Mouse (Mus musculus) embryonic facial prominence, embryonic 14.5 days (tissue): ENCODE results near the gene Cd300lg. TPM values are rescaled to one million over a fixed set of nuclear protein-coding genes. Genes with fewer than 3 reads are reported as not detected.

ENCODE experiments used
- ATAC-seq: fragments of 200-750 bp; cut with Nextera tagmentation; 2 replicates; pipeline ENCODE4 v1.8.0; 2017; ENCODE audit warnings: low read depth, moderate number of reproducible peaks, moderate TSS enrichment
- DNase-seq: peaks from one replicate; pipeline ENCODE4 v3.0.0-alpha.2; 2015; ENCODE audit warnings: low spot score
- H3K27ac ChIP-seq: fragments of 300-500 bp; sonication (generic); replicated peaks from 2 replicates; pipeline ENCODE4 v1.5.1; 2014; ENCODE audit warnings: low read depth, mild to moderate bottlenecking, low read length, moderate library complexity
- H3K27me3 ChIP-seq: fragments of 300-500 bp; sonication (generic); replicated peaks from 2 replicates; pipeline ENCODE4 v1.6.1; 2014; ENCODE audit warnings: low read length; ENCODE audit not compliant: control insufficient read depth, insufficient read depth
- H3K36me3 ChIP-seq: fragments of 300-500 bp; sonication (generic); 2 replicates; pipeline ENCODE4 v1.6.1; 2014; ENCODE audit warnings: low read length, mixed read lengths; ENCODE audit not compliant: control insufficient read depth, insufficient read depth
- H3K4me1 ChIP-seq: fragments of 300-500 bp; sonication (generic); 2 replicates; pipeline ENCODE4 v1.6.1; 2014; ENCODE audit warnings: antibody characterized with exemption, low read length; ENCODE audit not compliant: control insufficient read depth, insufficient read depth
- H3K4me2 ChIP-seq: fragments of 300-500 bp; sonication (generic); 2 replicates; pipeline ENCODE4 v1.6.1; 2014; ENCODE audit warnings: low read depth, mild to moderate bottlenecking, low read length, moderate library complexity, mixed read lengths
- H3K4me3 ChIP-seq: fragments of 300-500 bp; sonication (generic); 2 replicates; pipeline ENCODE4 v1.5.1; 2014; ENCODE audit warnings: low read depth, mild to moderate bottlenecking, low read length
- H3K9ac ChIP-seq: fragments of 300-500 bp; sonication (generic); 2 replicates; pipeline ENCODE4 v1.6.1; 2014; ENCODE audit warnings: low read depth, mild to moderate bottlenecking, low read length, moderate library complexity, mixed read lengths
- H3K9me3 ChIP-seq: fragments of 300-500 bp; sonication (generic); 2 replicates; pipeline ENCODE4 v1.6.1; 2016; ENCODE audit warnings: low read length; ENCODE audit not compliant: control insufficient read depth
- WGBS: fragments of 180-500 bp; shearing (Covaris S2); extraction: QIAGEN DNeasy Blood & Tissue Kit; methylation state at CpG from one replicate; pipeline ENCODE4 v1.1.7; 2014; 5-methylcytosine and 5-hydroxymethylcytosine counted together
- polyA plus RNA-seq: library from polyadenylated mRNA; unstranded; fragments of >200 nt; fragmentation: Nextera tagmentation; extraction: Ambion mirVana; gene quantifications from 2 replicates; pipeline ENCODE4 v1.2.1, GENCODE M21; 2014

Gene Cd300lg
- polyA plus RNA-seq, 1 experiment from 2014 or later: 0.70 TPM

DNA sequence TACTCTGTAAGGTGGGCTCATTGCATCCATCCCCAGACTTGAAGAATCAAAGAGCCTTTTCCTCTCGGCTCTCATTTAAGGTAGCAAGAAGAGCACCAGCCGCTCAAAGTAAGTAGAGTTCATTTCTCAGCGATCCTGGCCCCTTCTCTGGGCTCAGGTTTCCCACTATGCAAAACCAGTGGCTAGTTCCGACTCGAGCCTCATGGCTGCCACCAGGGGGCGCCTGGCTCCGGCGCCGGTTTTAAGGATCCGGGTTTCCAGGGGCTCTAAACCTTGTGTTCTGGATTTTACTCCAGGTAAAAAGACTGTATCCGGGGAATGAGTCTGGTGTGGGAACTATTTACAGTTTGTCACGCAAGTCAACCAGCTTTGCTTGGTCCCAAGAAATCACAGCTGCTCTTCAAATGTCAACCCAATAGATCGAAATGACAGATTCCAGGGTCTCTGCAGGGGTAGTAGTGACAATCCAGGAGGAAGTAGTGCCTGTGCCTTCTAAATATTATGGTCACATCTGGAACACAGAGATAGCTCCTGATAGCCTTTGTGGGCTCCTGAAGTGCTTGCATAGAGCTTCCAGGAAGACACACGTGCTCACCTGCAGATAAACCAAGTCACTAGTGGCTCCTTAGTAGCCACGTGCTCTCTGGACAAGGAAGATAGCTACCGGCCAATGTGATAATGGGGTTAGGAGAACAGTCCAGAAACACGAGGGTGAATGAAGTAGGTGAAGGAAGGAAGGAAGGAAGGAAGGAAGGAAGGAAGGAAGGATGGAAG is 61.4 kb downstream of the Cd300lg start:
- DNase-seq (peak; percentile 81), ATAC-seq (0 out of 2 replicates have a peak, but pooled peaks have one; percentile 58)
- no peak overlapping the region for H3K9ac ChIP-seq
- no peak overlapping the region for H3K4me3 ChIP-seq
- no peaks in the 10 kb centered on the region for H3K36me3 ChIP-seq
- H3K27ac ChIP-seq: no peak overlapping the region
- H3K4me1 ChIP-seq: no peaks in the 10 kb centered on the region
- peaks cover 43% of the 10 kb centered on the region for H3K27me3 ChIP-seq
- H3K9me3 ChIP-seq: no peaks in the 10 kb centered on the region
- WGBS: 21% methylated on average over 16 of the region's 17 CpGs
- no peak overlapping the region for H3K4me2 ChIP-seq

Other genes with a start within 250 kb of the Cd300lg start
- gene Meox1, start 147.1 kb upstream of the Cd300lg start, polyA plus RNA-seq: 12.7 and 16.7 TPM in 2 replicates
- not detected in 2 replicates for gene Sost, start 74.5 kb upstream of the Cd300lg start, polyA plus RNA-seq
- not detected in 2 replicates for gene Cfap97d1, start 57.2 kb upstream of the Cd300lg start, polyA plus RNA-seq
- 33.3 and 38.3 TPM in 2 replicates for gene Dusp3, start 54.5 kb upstream of the Cd300lg start, polyA plus RNA-seq
- 6.3 and 6.4 TPM in 2 replicates for gene Mpp3, start 13.0 kb upstream of the Cd300lg start, polyA plus RNA-seq
- gene Mpp2, start 47.0 kb downstream of the Cd300lg start, polyA plus RNA-seq: 7.6 and 8.4 TPM in 2 replicates
- gene Ppy, start 59.8 kb downstream of the Cd300lg start, polyA plus RNA-seq: not detected in 2 replicates
- gene Pyy, start 66.3 kb downstream of the Cd300lg start, polyA plus RNA-seq: 0.58 and 0.90 TPM in 2 replicates
- 0.28 and 0.49 TPM in 2 replicates for gene Nags, start 104.0 kb downstream of the Cd300lg start, polyA plus RNA-seq
- 30.0 and 31.1 TPM in 2 replicates for gene Tmem101, start 114.9 kb downstream of the Cd300lg start, polyA plus RNA-seq
- gene Lsm12, start 143.8 kb downstream of the Cd300lg start, polyA plus RNA-seq: 92.9 and 98.4 TPM in 2 replicates
- gene G6pc3, start 148.1 kb downstream of the Cd300lg start, polyA plus RNA-seq: 27.9 and 29.3 TPM in 2 replicates
- gene Hdac5, start 188.7 kb downstream of the Cd300lg start, polyA plus RNA-seq: 44.0 and 47.2 TPM in 2 replicates
- 11.7 and 12.6 TPM in 2 replicates for gene BC030867, start 207.4 kb downstream of the Cd300lg start, polyA plus RNA-seq
- 0.25 and 0.33 TPM in 2 replicates for gene Asb16, start 227.2 kb downstream of the Cd300lg start, polyA plus RNA-seq
- gene Tmub2, start 243.4 kb downstream of the Cd300lg start, polyA plus RNA-seq: 49.8 and 55.9 TPM in 2 replicates